Mouse (Mus musculus) heart, embryonic 15.5 days (tissue): ENCODE data around the gene Rnd1. TPM values are rescaled to one million over a fixed set of nuclear protein-coding genes. Genes with fewer than 3 reads are reported as not detected.

Experiments
- ATAC-seq: fragments of 200-750 bp; cut with Nextera tagmentation; replicated peaks from 2 replicates; pipeline ENCODE4 v1.8.0; 2017; ENCODE audit warnings: low read depth, moderate TSS enrichment; ENCODE audit not compliant: insufficient number of reproducible peaks, insufficient read depth, low FRiP score
- H3K27ac ChIP-seq: fragments of 300-500 bp; sonication (generic); 2 replicates; pipeline ENCODE4 v1.5.1; 2015; ENCODE audit warnings: mild to moderate bottlenecking, inconsistent platforms
- H3K27me3 ChIP-seq: fragments of 300-500 bp; sonication (generic); 2 replicates; pipeline ENCODE4 v1.6.1; 2015; ENCODE audit warnings: inconsistent platforms
- H3K36me3 ChIP-seq: fragments of 300-500 bp; sonication (generic); 2 replicates; pipeline ENCODE4 v1.6.1; 2015; ENCODE audit warnings: mild to moderate bottlenecking, inconsistent platforms
- H3K4me1 ChIP-seq: fragments of 300-500 bp; sonication (generic); replicated peaks from 2 replicates; pipeline ENCODE4 v1.6.1; 2015; ENCODE audit warnings: inconsistent platforms
- H3K4me2 ChIP-seq: fragments of 300-500 bp; sonication (generic); 2 replicates; pipeline ENCODE4 v1.6.1; 2015; ENCODE audit warnings: inconsistent platforms, mild to moderate bottlenecking, moderate library complexity
- H3K4me3 ChIP-seq: fragments of 300-500 bp; sonication (generic); 2 replicates; pipeline ENCODE4 v1.5.1; 2015; ENCODE audit warnings: mild to moderate bottlenecking, inconsistent platforms
- H3K9ac ChIP-seq: fragments of 300-500 bp; sonication (generic); 2 replicates; pipeline ENCODE4 v1.6.1; 2015; ENCODE audit warnings: mild to moderate bottlenecking, inconsistent platforms
- H3K9me3 ChIP-seq: fragments of 300-500 bp; sonication (generic); replicated peaks from 2 replicates; pipeline ENCODE4 v1.6.1; 2016; ENCODE audit warnings: inconsistent platforms
- WGBS: fragments of 180-500 bp; shearing (Covaris S2); methylation state at CpG from one replicate; pipeline ENCODE4 v1.1.7; 2015; ENCODE audit warnings: mixed read lengths; 5-methylcytosine and 5-hydroxymethylcytosine counted together
- polyA plus RNA-seq: library from polyadenylated mRNA; unstranded; fragments of >200 nt; fragmentation: Nextera tagmentation; extraction: Ambion mirVana; gene quantifications from 2 replicates; pipeline ENCODE4 v1.2.1, GENCODE M21; 2015

Rnd1 gene
- polyA plus RNA-seq, 1 experiment from 2014 or later: 1.1 TPM

GRCm38 (mm10) chr15:98656982-98657751, 20.1 kb downstream of the Rnd1 start:
- peaks cover 67% of the 10 kb centered on the region for H3K36me3 ChIP-seq

GRCm38 (mm10) chr15:98652174-98652573, 25.1 kb downstream of the Rnd1 start:
- H3K4me3 ChIP-seq: no peak overlapping the region
- no peaks in the 10 kb centered on the region for H3K4me1 ChIP-seq
- no peaks in the 10 kb centered on the region for H3K9me3 ChIP-seq
- WGBS: 94% methylated on average over 8 of the region's 8 CpGs
- no peak overlapping the region for H3K4me2 ChIP-seq
- H3K9ac ChIP-seq: no peak overlapping the region
- no peak for ATAC-seq
- peaks cover 98% of the 10 kb centered on the region for H3K36me3 ChIP-seq
- no peaks in the 10 kb centered on the region for H3K27me3 ChIP-seq
- no peak overlapping the region for H3K27ac ChIP-seq

More at GRCm38 (mm10) chr15:98656982-98657751, 20.1 kb downstream of the Rnd1 start:
- H3K4me2 ChIP-seq: no peak overlapping the region
- no peaks in the 10 kb centered on the region for H3K9me3 ChIP-seq
- peaks cover 10% of the 10 kb centered on the region for H3K4me1 ChIP-seq
- no peak overlapping the region for H3K9ac ChIP-seq
- no peak for ATAC-seq
- H3K27ac ChIP-seq: no peak overlapping the region
- no peak overlapping the region for H3K4me3 ChIP-seq
- WGBS: 85% methylated on average over 15 of the region's 15 CpGs
- no peaks in the 10 kb centered on the region for H3K27me3 ChIP-seq

- ATAC-seq: no peak
- WGBS: 91% methylated on average over 15 of the region's 15 CpGs
- H3K4me2 ChIP-seq: no peak overlapping the region
Measured at GRCm38 (mm10) chr15:98651431-98651830, 25.8 kb downstream of the Rnd1 start.

GRCm38 (mm10) chr15:98648071-98648470, 29.2 kb downstream of the Rnd1 start:
- no peak for ATAC-seq
- Histone ChIP-seq H3K27ac (no peak overlapping the region), H3K36me3 (peaks cover 94% of the 10 kb centered on the region), H3K4me2 (no peak overlapping the region), H3K4me3 (no peak overlapping the region), H3K27me3 (no peaks in the 10 kb centered on the region), H3K9me3 (no peaks in the 10 kb centered on the region), H3K9ac (no peak overlapping the region), H3K4me1 (no peaks in the 10 kb centered on the region)
- WGBS: 89% methylated on average over 3 of the region's 3 CpGs

More at GRCm38 (mm10) chr15:98651431-98651830, 25.8 kb downstream of the Rnd1 start:
- Histone ChIP-seq H3K36me3 (peaks cover 98% of the 10 kb centered on the region), H3K27me3 (no peaks in the 10 kb centered on the region), H3K4me3 (no peak overlapping the region), H3K9ac (no peak overlapping the region), H3K9me3 (no peaks in the 10 kb centered on the region), H3K27ac (no peak overlapping the region), H3K4me1 (no peaks in the 10 kb centered on the region)

- Histone ChIP-seq H3K4me2 (no peak overlapping the region), H3K9ac (no peak overlapping the region), H3K27ac (no peak overlapping the region), H3K4me3 (no peak overlapping the region), H3K4me1 (no peaks in the 10 kb centered on the region), H3K27me3 (no peaks in the 10 kb centered on the region), H3K36me3 (peaks cover 87% of the 10 kb centered on the region), H3K9me3 (no peaks in the 10 kb centered on the region)
- ATAC-seq: no peak
- WGBS: 89% methylated on average over 10 of the region's 10 CpGs
Measured at GRCm38 (mm10) chr15:98647308-98647707, 30.0 kb downstream of the Rnd1 start.

- WGBS: 71% methylated on average over 8 of the region's 8 CpGs
- H3K4me3 ChIP-seq: no peak overlapping the region
- no peaks in the 10 kb centered on the region for H3K4me1 ChIP-seq
- no peaks in the 10 kb centered on the region for H3K9me3 ChIP-seq
- no peak overlapping the region for H3K27ac ChIP-seq
- no peak overlapping the region for H3K9ac ChIP-seq
- ATAC-seq: no peak
- H3K36me3 ChIP-seq: peaks cover 81% of the 10 kb centered on the region
- no peaks in the 10 kb centered on the region for H3K27me3 ChIP-seq
- H3K4me2 ChIP-seq: no peak overlapping the region
Measured at GRCm38 (mm10) chr15:98646737-98647136, 30.5 kb downstream of the Rnd1 start.

GRCm38 (mm10) chr15:98645057-98646026, 31.9 kb downstream of the Rnd1 start:
- Histone ChIP-seq H3K9me3 (no peaks in the 10 kb centered on the region), H3K36me3 (peaks cover 67% of the 10 kb centered on the region), H3K27me3 (no peaks in the 10 kb centered on the region), H3K4me2 (no peak overlapping the region), H3K4me1 (no peaks in the 10 kb centered on the region), H3K4me3 (no peak overlapping the region), H3K9ac (no peak overlapping the region), H3K27ac (no peak overlapping the region)
- WGBS: 89% methylated on average over 24 of the region's 24 CpGs
- ATAC-seq: no peak

- Histone ChIP-seq H3K9me3 (no peaks in the 10 kb centered on the region), H3K9ac (no peak overlapping the region), H3K4me2 (no peak overlapping the region), H3K4me3 (no peak overlapping the region), H3K36me3 (peaks cover 58% of the 10 kb centered on the region), H3K27me3 (peaks cover 3% of the 10 kb centered on the region; the same call in 1 of the 2 replicates), H3K4me1 (no peaks in the 10 kb centered on the region), H3K27ac (no peak overlapping the region)
- ATAC-seq: no peak
- 88% methylated on average over 12 of the region's 12 CpGs for WGBS
Measured at GRCm38 (mm10) chr15:98644406-98644805, 32.9 kb downstream of the Rnd1 start.

- Histone ChIP-seq H3K27me3 (peaks cover 25% of the 10 kb centered on the region), H3K36me3 (peaks cover 16% of the 10 kb centered on the region), H3K9ac (no peak overlapping the region), H3K9me3 (no peaks in the 10 kb centered on the region), H3K4me2 (no peak overlapping the region), H3K27ac (no peak overlapping the region), H3K4me3 (no peak overlapping the region), H3K4me1 (peaks cover 17% of the 10 kb centered on the region)
- 38% methylated on average over 8 of the region's 8 CpGs for WGBS
- ATAC-seq: no peak
Measured at GRCm38 (mm10) chr15:98640157-98640556, 37.1 kb downstream of the Rnd1 start.

GRCm38 (mm10) chr15:98637155-98637554, 40.1 kb downstream of the Rnd1 start:
- H3K4me1 ChIP-seq: peaks cover 32% of the 10 kb centered on the region
- H3K27me3 ChIP-seq: peaks cover 47% of the 10 kb centered on the region
- H3K36me3 ChIP-seq: no peaks in the 10 kb centered on the region
- H3K9ac ChIP-seq: no peak overlapping the region
- H3K4me3 ChIP-seq: no peak overlapping the region
- no peak for ATAC-seq
- H3K4me2 ChIP-seq: no peak overlapping the region
- H3K9me3 ChIP-seq: no peaks in the 10 kb centered on the region
- H3K27ac ChIP-seq: no peak overlapping the region
- 55% methylated on average over 3 of the region's 3 CpGs for WGBS

GRCm38 (mm10) chr15:98636517-98636916, 40.7 kb downstream of the Rnd1 start:
- Histone ChIP-seq H3K27ac (no peak overlapping the region), H3K4me1 (peaks cover 39% of the 10 kb centered on the region), H3K36me3 (no peaks in the 10 kb centered on the region), H3K4me2 (no peak overlapping the region), H3K9me3 (no peaks in the 10 kb centered on the region), H3K27me3 (peaks cover 52% of the 10 kb centered on the region), H3K4me3 (no peak overlapping the region), H3K9ac (no peak overlapping the region)
- 51% methylated on average over 5 of the region's 5 CpGs for WGBS
- ATAC-seq: no peak
